Mouse (Mus musculus) MEL (cell line): Measurements from ENCODE around the gene Ltbp2. TPM values are rescaled to one million over a fixed set of nuclear protein-coding genes. Genes with fewer than 3 reads are reported as not detected.

Experiments
- DNase-seq: peaks from one replicate; pipeline ENCODE4 v3.0.0; 2011; ENCODE audit warnings: low read depth, low spot score
- H3K27ac ChIP-seq: 2 replicates; pipeline ENCODE4 v1.5.1; 2012; ENCODE audit warnings: low read depth, mild to moderate bottlenecking, control low read depth, low read length, moderate library complexity; ENCODE audit not compliant: control insufficient read depth
- H3K27me3 ChIP-seq, 2 experiments: fragments of 150-350 bp in 1 of 2; sonication (generic) in 1 of 2; 2 replicates each; pipeline ENCODE4 v1.6.1; 2012; ENCODE audit warnings: low read length in 2 of 2, mild to moderate bottlenecking in 2 of 2, improper control_type of control experiment in 1 of 2, moderate library complexity in 1 of 2; ENCODE audit not compliant: insufficient read depth in 2 of 2, control insufficient read depth in 1 of 2
- H3K36me3 ChIP-seq, 2 experiments: 2 replicates each; pipeline ENCODE4 v1.6.1; 2012 to 2014; ENCODE audit warnings: low read length in 2 of 2, improper control_type of control experiment in 1 of 2, inconsistent platforms in 1 of 2, mild to moderate bottlenecking in 1 of 2; ENCODE audit not compliant: insufficient read depth in 2 of 2, control insufficient read depth in 1 of 2
- H3K4me1 ChIP-seq, 2 experiments: fragments of 150-350 bp in 1 of 2; sonication (generic) in 1 of 2; 2 replicates each; pipeline ENCODE4 v1.6.1; 2012; ENCODE audit warnings: low read length in 2 of 2, improper control_type of control experiment in 1 of 2, mild to moderate bottlenecking in 1 of 2; ENCODE audit not compliant: insufficient read depth in 2 of 2, control insufficient read depth in 1 of 2
- H3K4me3 ChIP-seq, 2 experiments: fragments of 150-350 bp in 1 of 2; sonication (generic) in 1 of 2; 2 replicates each; pipeline ENCODE4 v1.5.1; 2012; ENCODE audit warnings: low read depth in 2 of 2, low read length in 2 of 2, mild to moderate bottlenecking in 2 of 2, moderate library complexity in 2 of 2, control low read depth in 1 of 2, improper control_type of control experiment in 1 of 2; ENCODE audit not compliant: control insufficient read depth in 1 of 2, insufficient read depth in 1 of 2
- H3K79me2 ChIP-seq: 2 replicates; pipeline ENCODE4 v1.6.1; 2012; ENCODE audit warnings: mild to moderate bottlenecking, low read length, moderate library complexity; ENCODE audit not compliant: control insufficient read depth, poor library complexity, insufficient read depth
- H3K9ac ChIP-seq: 2 replicates; pipeline ENCODE4 v1.6.1; 2012; ENCODE audit warnings: low read depth, mild to moderate bottlenecking, control low read depth, low read length, moderate library complexity; ENCODE audit not compliant: control insufficient read depth, poor library complexity, severe bottlenecking
- H3K9me3 ChIP-seq: fragments of 150-350 bp; sonication (generic); replicated peaks from 2 replicates; pipeline ENCODE4 v1.6.1; 2012; ENCODE audit warnings: mild to moderate bottlenecking, low read length, improper control_type of control experiment, moderate library complexity; ENCODE audit not compliant: insufficient read depth
- CHD1 ChIP-seq: IDR thresholded peaks from 2 replicates; pipeline ENCODE4 v1.6.1; 2012; ENCODE audit warnings: low read depth, mild to moderate bottlenecking, inconsistent platforms, low read length, improper control_type of control experiment
- CTCF ChIP-seq, 3 experiments: IDR thresholded peaks in 2 of 3; conservative IDR thresholded peaks in 1 of 3; 2 replicates each; pipeline ENCODE4 v1.5.1; 2011 to 2012; ENCODE audit warnings: low read length in 3 of 3, low read depth in 2 of 3, mild to moderate bottlenecking in 2 of 3, improper control_type of control experiment in 1 of 3, inconsistent platforms in 1 of 3, mixed read lengths in 1 of 3, moderate library complexity in 1 of 3; ENCODE audit not compliant: control insufficient read depth in 1 of 3, insufficient read depth in 1 of 3, poor library complexity in 1 of 3, severe bottlenecking in 1 of 3
- GABPA ChIP-seq: IDR thresholded peaks from 2 replicates; pipeline ENCODE4 v1.6.1; 2012; ENCODE audit warnings: low read depth, mild to moderate bottlenecking, inconsistent platforms, low read length, improper control_type of control experiment, moderate library complexity
- GATA1 ChIP-seq: IDR thresholded peaks from 2 replicates; pipeline ENCODE4 v1.6.1; 2011; ENCODE audit warnings: low read depth, low read length, improper control_type of control experiment
- KAT2A ChIP-seq: conservative IDR thresholded peaks from 2 replicates; pipeline ENCODE4 v1.6.1; 2012; ENCODE audit warnings: low read depth, low read length, improper control_type of control experiment, inconsistent platforms
- MAX ChIP-seq: IDR thresholded peaks from 2 replicates; pipeline ENCODE4 v1.6.1; 2011; ENCODE audit warnings: low read length, improper control_type of control experiment
- MYC ChIP-seq: IDR thresholded peaks from 2 replicates; pipeline ENCODE4 v1.6.1; 2011; ENCODE audit warnings: low read depth, mild to moderate bottlenecking, low read length, improper control_type of control experiment, moderate library complexity
- NRF1 ChIP-seq: IDR thresholded peaks from 2 replicates; pipeline ENCODE4 v1.6.1; 2014; ENCODE audit warnings: low read depth, mild to moderate bottlenecking, inconsistent platforms, low read length, improper control_type of control experiment, moderate library complexity; ENCODE audit not compliant: poor library complexity, insufficient read depth, severe bottlenecking
- POLR2A ChIP-seq, 2 experiments: IDR thresholded peaks; 2 replicates each; pipeline ENCODE4 v1.6.1; 2011 to 2012; ENCODE audit warnings: low read length in 2 of 2, mild to moderate bottlenecking in 2 of 2, control low read depth in 1 of 2, improper control_type of control experiment in 1 of 2, low read depth in 1 of 2, moderate library complexity in 1 of 2; ENCODE audit not compliant: control insufficient read depth in 1 of 2, insufficient read depth in 1 of 2, poor library complexity in 1 of 2
- POLR2AphosphoS2 ChIP-seq: IDR thresholded peaks from 2 replicates; pipeline ENCODE4 v1.6.1; 2011; ENCODE audit warnings: low read length, improper control_type of control experiment
- POLR2AphosphoS5 ChIP-seq: IDR thresholded peaks from 2 replicates; pipeline ENCODE4 v1.6.1; 2012; ENCODE audit warnings: low read depth, borderline replicate concordance, mild to moderate bottlenecking, inconsistent platforms, low read length, moderate library complexity, mixed read lengths
- RAD21 ChIP-seq: IDR thresholded peaks from 2 replicates; pipeline ENCODE4 v1.6.1; 2011; ENCODE audit warnings: mild to moderate bottlenecking, low read depth, low read length, improper control_type of control experiment
- RCOR1 ChIP-seq: IDR thresholded peaks from 2 replicates; pipeline ENCODE4 v1.6.1; 2012; ENCODE audit warnings: low read depth, mild to moderate bottlenecking, inconsistent platforms, low read length, improper control_type of control experiment
- SIN3A ChIP-seq: IDR thresholded peaks from 2 replicates; pipeline ENCODE4 v1.6.1; 2012; ENCODE audit warnings: low read length, improper control_type of control experiment, inconsistent platforms
- TBP ChIP-seq: IDR thresholded peaks from 2 replicates; pipeline ENCODE4 v1.8.0; 2011; ENCODE audit warnings: low read depth, low read length, improper control_type of control experiment
- USF1 ChIP-seq: IDR thresholded peaks from 2 replicates; pipeline ENCODE4 v1.6.1; 2014; ENCODE audit warnings: low read depth, mild to moderate bottlenecking, inconsistent platforms, low read length, improper control_type of control experiment, moderate library complexity
- ZC3H11A ChIP-seq: IDR thresholded peaks from 2 replicates; pipeline ENCODE4 v1.6.1; 2012; ENCODE audit warnings: low read depth, mild to moderate bottlenecking, inconsistent platforms, low read length, improper control_type of control experiment
- ZKSCAN1 ChIP-seq: IDR thresholded peaks from 2 replicates; pipeline ENCODE4 v1.6.1; 2012; ENCODE audit warnings: low read depth, mild to moderate bottlenecking, inconsistent platforms, low read length, improper control_type of control experiment, moderate library complexity
- ZNF384 ChIP-seq: IDR thresholded peaks from 2 replicates; pipeline ENCODE4 v1.6.1; 2012; ENCODE audit warnings: low read depth, mild to moderate bottlenecking, inconsistent platforms, low read length, improper control_type of control experiment
- polyA plus RNA-seq, 2 experiments: library from polyadenylated mRNA; stranded (reverse) in 1 of 2; unstranded in 1 of 2; fragments of >175 nt in 1 of 2; fragments of >200 nt in 1 of 2; gene quantifications; 2 replicates each; pipeline versions ENCODE4 v1.2.1 to v1.2.4; 2012; ENCODE audit warnings: low replicate concordance in 2 of 2, low read depth in 1 of 2; ENCODE audit not compliant: insufficient read length in 2 of 2, insufficient read depth in 1 of 2, missing spikeins in 1 of 2
- total RNA-seq: library from RNA; depleted of rRNA; stranded (reverse); fragments of 300-350 nt; gene quantifications from 2 replicates; pipeline ENCODE4 v1.2.3, GENCODE M21; 2012

Gene Ltbp2
- total and polyA plus RNA-seq, 3 experiments: 0.01 to 0.08 TPM; not detected in 1

DNA sequence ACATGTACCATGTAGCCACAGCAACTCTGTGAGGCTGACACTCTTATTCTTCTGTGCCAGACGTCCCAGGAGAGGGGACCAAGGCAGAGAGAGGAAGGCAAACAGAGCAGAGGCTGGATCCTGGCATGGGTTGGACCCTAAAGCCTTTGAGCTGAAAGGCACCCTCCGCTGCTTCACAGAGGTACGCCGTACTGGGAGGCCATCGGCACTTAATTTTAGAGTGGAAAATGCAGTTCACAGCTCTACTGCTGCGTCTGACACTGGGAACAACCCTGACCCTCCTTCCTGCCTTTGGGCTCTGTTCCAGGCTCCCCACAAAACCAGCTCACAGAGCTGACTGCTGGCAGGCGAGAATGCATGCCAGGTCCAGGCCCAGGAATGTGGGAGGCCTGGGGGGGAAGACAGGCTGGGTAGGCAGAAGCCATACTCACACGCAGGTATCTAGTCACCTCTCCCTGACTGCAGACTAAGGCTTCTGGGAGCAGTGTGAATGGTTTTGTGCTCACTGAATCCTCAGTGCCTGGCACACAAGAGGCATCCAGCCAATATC, 48.9 kb downstream of the Ltbp2 start:
- Histone ChIP-seq H3K27ac (no peak overlapping the region), H3K4me3 (no peak overlapping the region), H3K36me3 (no peaks in the 10 kb centered on the region), H3K27me3 (peaks cover 2 to 9% of the 10 kb centered on the region in 2 experiments), H3K9ac (no peak overlapping the region), H3K79me2 (no peaks in the 10 kb centered on the region), H3K9me3 (no peaks in the 10 kb centered on the region), H3K4me1 (no peaks in the 10 kb centered on the region)
- DNase-seq: no peak
- no peak for TF ChIP-seq RAD21
- TF ChIP-seq ZKSCAN1: no peak
- no peak for TF ChIP-seq POLR2AphosphoS5
- TF ChIP-seq POLR2AphosphoS2: no peak
- no peak for TF ChIP-seq SIN3A
- TF ChIP-seq MYC: no peak
- TF ChIP-seq GATA1: no peak
- TF ChIP-seq RCOR1: no peak
- no peak for TF ChIP-seq GABPA
- no peak for TF ChIP-seq ZNF384
- TF ChIP-seq MAX: no peak
- TF ChIP-seq USF1: no peak
- no peak for TF ChIP-seq CHD1
- TF ChIP-seq TBP: no peak
- TF ChIP-seq NRF1: no peak
- TF ChIP-seq CTCF (IDR thresholded peaks at IDR 0.05 in 2 of 3, conservative IDR thresholded peaks at IDR 0.05 in 1 of 3; ENCODE audit: control insufficient read depth in 1 of 3, insufficient read depth in 1 of 3, low read depth in 2 of 3, low read length in 3 of 3, poor library complexity in 1 of 3, severe bottlenecking in 1 of 3): no peak
- TF ChIP-seq KAT2A: no peak

DNA sequence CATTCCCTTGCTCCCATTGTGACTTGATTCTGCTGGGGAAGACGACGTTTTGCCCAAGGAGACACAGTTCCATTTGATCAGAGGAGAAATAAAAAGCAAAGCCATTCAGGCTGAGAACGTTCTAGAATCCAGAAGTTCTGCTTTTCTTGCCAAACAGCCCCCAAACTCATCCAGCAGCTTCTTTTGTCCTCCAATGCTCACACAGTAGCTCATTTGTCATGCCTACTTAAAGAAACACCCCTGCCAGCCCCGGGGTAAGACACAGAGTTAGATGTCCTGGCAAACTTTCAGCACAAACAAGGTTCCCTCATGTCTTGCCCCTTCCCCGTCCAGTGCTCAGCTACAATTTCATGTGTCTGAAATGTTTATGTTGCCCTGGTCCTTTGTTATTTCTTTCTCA, 52.1 kb downstream of the Ltbp2 start:
- Histone ChIP-seq H3K27ac (no peak overlapping the region), H3K9ac (no peak overlapping the region), H3K36me3 (no peaks in the 10 kb centered on the region; a peak in 1 of 4 replicates), H3K4me3 (no peak overlapping the region), H3K79me2 (no peaks in the 10 kb centered on the region), H3K4me1 (peaks cover 3 to 4% of the 10 kb centered on the region in 2 experiments; a peak in 3 of 4 replicates), H3K27me3 (peaks cover 2 to 8% of the 10 kb centered on the region in 2 experiments; a peak in 3 of 4 replicates), H3K9me3 (no peaks in the 10 kb centered on the region)
- TF ChIP-seq POLR2A (IDR thresholded peaks at IDR 0.05; ENCODE audit: control insufficient read depth in 1 of 2, insufficient read depth in 1 of 2, low read depth in 1 of 2, low read length in 2 of 2, poor library complexity in 1 of 2) (no peak), CHD1 (no peak), TBP (no peak), ZC3H11A (no peak)
- no peak for DNase-seq
